Mouse (Mus musculus) c-Kit-negative CD71-positive TER-119-positive erythroid progenitor cells, embryonic 14.5 days (primary cell): Measurements from ENCODE around the gene Gfy.
A peak's percentile ranks its signal among the peaks of the same experiment; 100 is the strongest.
"Not testable (repeated sequence)": the region's sequence is repeated elsewhere in the genome, so short reads cannot be mapped to it uniquely, and the experiment has no call there.

Source experiments
- DNase-seq: peaks from one replicate; pipeline ENCODE4 v3.0.0-alpha.2; 2013; ENCODE audit warnings: low read depth, low spot score

Gfy gene

DNA sequence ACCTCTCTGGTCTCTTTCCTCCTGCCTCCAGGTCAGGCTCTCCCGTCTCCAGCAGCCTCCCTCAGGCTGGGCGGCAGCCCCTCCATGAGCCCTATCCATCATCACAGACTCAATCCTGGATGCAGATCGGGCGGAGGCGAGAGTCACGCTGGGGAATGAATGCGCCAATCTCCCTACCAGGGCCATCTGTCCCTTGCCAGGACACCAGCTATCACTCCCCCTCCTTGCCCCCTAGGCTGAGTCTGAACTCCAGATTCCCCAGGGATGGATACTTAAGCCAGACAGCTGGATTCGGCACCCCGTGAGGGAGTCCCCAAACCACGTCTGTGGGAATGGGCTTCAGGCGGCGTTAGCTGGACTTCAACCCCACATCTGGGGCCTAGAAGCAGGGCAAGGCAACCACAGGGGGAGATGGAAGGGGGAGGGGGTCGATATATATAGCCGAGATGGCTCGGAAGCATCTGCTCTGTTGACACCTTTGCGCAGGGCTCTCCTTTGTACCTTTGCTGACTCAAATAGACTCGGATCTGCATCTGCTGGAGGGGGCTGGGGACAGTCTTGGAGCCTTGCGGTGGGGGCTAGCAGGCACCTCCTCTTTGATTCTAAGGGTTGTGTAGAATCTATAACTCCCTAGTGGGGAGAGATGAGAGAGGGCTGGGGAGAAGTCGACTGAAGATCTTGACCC is 11.5 kb downstream of the Gfy start:
- DNase-seq: no peak

DNA sequence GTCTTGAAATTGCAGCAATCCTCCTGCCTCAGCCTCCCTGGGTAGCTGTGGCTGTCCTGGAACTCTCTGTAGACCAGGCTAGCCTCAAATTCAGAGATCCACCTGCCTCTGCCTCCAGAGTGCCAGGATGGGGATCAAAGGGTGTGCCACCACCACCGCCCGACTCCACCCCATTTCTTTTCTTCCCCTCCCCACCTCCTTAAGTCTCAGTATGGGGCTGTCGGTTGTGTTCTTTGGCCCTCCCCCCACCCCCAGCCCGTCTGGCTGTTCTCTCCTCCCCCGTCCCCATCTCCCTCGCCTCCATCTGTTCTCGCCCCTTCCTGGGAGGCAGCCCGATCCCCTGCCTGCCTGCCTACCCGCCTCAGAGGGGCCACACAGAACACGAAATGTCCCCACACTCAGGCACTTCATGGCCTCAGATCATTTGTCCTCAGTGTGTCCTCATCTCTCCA is 12.4 kb downstream of the Gfy start:
- DNase-seq: no peak

DNA sequence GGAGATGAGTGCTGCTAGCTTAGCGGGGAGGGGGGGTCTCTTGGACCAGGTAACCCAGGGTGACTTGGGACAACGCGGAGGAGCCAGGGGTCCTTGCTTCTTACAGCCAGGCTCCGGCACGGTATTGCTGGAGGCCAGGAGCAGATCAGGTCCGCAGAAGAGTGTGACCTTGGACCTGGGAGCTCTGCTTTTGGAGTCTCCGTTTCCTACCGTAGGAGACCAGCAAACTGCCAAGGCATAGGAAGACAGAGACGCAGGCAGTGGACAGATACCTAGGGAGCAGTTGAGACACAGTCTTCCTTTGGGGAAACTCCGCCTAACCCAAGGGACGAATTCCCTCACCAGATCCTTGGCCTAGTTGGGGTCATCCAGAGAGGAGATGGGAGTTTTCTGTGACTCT is 13.7 kb downstream of the Gfy start:
- DNase-seq: no peak

DNA sequence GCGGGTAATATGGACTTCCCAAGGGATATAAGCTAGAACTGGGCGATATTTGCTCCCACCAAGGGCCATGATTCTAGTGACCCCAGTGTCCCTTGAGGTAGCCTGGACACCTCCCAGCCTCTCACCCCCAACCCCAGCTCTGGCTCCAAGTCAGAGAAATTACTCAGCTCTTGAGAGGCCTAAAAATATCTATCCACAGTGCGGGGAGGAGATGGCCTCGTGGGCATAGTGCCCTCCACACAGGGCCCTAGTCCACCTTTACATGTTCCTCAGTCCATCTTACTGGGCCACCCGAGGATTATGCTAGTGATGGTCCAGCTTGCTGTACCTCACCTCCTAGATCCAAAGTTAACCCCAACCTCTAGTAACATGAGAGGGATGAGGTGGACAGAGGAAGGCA is 14.5 kb downstream of the Gfy start:
- no peak for DNase-seq

DNA sequence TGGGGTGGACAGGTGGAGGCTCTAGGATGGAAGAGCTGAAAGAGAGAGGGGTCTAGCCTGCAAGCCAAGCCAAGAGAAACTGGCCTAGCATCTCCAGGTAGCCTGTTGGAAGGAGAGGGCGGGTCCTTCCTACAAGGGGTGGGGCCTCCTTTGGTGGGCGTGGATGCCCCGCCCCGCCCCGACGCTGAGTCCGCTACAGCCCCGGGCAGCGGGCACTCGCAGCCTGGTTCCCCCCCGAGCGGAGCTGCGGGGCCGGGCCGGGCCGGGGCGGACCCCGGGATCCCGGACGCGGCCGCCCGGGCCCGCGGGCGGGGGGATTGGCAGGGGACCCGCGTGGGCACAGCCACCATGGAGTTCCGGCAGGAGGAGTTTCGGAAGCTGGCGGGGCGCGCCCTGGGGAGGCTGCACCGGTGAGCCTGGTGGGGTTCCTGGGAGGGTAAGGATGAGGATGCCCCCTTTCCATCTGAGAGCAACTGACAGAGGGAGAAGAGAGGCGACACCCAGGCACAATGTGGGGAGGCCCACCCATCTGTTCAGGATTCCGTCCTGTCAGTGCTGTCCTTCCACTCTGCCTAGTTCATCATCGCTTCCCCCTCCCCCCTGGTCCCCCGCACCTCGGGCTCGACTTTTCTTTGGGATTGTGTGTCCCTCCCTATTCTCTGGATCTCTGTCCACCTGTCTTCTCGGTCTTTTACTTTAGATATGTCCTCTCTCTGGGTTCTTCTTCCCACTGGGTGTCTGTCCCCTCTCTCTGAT is 15.5 kb downstream of the Gfy start, which contains the start of gene Slc17a7:
Gene Slc17a7 (plus strand): TSS at position 215 of the 756 bp plus-strand sequence.
- no peak for DNase-seq

DNA sequence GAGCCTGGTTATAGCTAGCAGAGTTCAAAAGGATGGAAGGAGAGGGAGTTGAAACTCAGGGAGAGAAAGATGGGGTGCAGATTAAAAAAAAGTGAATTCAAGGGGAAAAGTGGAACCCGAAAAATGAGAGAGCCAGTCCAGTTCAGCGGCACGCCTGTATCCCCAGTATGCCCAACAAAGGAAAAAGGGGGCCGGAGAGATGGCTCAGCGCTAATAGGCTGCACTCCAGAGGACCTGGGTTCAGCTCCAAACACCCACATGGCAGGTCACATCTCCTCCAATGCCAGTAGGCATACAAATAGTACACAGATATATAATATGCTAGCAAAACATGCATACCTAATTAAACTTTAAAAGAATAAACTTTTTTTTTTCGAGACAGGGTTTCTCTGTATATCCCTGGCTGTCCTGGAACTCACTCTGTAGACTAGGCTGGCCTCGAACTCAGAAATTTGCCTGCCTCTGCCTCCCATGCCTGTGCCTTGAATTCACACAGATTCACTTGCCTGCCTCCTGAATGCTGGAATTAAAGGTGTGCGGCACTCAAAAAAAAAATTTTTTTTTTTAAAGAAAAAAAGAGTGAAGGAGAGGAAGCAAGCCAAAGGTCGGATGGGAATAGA is 16.3 kb downstream of the Gfy start:
- no peak for DNase-seq

DNA sequence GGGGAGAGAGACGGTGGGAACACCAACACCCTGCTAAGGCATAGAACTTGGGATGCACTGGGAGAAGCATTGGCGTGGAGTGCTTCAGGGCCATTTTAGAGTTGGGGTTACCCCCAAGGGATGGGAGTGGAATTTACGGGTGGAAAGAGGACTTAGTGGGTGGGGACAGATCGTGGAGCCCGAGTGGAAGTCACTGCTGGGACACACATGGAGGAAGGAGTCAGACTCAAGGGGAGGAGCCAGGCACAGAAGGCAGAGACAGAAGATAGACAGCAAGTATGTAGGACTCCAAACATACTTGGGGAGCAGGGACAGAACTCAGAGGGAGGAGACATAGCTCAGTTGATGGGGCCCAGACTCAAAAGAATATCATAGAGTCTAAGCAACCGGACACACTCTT is 16.8 kb downstream of the Gfy start:
- no peak for DNase-seq

DNA sequence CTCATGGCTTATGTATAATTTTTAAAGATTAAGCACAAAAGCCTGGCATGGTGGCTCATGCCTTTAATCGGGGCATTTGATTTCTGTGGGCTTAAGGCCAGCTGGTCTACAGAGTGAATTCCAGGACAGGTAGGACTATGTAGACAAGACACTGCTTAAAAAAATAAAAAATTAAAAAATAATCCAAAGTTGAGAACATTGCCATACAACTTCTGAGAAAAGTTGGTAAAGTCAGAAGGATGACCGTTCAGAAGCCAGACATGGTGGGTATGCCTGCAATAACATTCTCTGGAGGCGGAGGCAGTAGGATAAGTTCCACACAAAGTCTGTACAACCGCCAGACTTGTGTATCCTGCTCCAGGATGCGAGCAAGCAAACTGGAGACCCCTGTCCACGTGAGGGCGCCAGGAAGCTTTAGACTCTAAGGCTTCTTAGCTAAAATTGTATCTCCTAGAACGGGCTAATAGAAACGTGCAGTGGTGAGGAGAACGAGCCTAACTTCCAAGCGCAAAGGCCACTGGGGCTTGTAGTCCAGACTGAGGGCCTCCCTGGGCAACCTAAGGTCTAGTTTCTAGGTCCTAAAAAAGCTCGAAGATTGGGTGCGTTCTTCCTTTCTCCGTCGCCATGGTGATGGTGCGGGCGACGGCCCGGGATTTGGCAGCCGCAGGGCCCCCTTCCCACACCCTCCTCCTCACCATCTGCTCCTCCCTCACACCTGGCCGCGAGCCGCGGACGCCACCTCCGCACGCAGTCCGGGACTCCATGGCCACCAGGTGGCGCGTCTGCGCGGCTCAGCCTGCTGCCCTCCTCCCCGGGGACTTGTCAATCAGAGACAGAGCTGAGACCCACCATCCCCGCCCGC is 17.5 kb downstream of the Gfy start:
- peak; percentile 52 for DNase-seq

DNA sequence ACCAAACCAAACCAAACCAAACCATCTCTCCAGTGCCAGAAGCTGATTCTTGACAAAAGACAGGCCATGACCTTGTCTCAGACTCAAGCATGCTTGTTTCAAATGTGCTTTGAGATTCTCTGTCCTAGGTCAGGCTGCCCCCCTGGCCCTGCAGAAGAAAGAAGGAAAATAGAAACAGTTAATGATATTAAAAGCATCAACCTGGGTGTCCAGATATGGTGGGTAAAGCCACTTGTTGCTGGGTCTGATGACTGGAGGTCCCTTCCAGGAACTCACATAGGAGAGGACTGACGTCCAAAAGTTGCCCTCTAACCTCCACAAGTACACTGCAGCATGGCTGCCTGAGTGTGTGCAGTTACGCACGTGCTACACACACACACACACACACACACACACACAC is 18.5 kb downstream of the Gfy start:
- DNase-seq: no peak

DNA sequence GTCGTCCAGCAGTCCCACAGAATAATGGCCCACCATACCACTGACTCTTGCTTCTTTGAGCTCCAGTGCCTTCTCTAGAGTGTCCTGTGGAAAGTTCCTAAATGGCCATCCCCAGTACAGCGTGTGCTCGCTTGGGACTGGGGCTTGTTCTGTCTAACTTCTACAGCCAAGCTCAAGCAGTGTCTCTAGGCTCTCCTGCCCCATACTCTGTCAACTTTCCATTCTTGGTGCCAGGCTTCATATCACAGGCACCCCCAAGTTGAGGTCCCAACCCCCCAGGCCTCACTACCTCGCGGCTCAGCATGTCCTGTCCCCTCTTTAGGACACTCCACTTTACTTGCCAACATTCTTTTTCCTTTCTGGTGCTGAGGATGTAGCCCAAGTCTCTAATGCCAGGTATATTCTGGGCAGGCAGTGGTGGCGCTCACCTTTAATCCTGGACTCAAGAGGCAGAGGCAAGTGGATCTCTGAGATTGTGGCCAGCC is 19.0 kb downstream of the Gfy start:
- no peak for DNase-seq

DNA sequence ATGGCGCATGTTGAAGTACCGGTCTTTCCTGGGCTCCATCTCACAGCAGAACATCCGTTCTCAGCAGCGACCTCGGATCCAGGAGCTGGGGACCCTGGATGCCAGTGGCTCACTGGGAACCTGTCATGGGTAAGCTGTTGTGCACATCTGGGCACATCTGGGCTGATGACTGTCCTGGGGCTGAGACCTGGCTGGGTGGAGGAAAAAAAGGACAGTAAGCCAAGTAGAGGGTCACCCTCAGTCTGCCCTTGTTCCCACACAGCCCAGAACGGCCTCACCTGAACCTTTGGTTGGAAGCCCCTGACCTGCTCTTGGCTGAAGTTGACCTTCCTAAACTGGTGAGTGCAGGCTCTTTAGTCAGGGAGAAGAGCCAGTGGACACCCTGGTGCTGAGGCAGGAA is 20.4 kb downstream of the Gfy start:
- no peak for DNase-seq

DNA sequence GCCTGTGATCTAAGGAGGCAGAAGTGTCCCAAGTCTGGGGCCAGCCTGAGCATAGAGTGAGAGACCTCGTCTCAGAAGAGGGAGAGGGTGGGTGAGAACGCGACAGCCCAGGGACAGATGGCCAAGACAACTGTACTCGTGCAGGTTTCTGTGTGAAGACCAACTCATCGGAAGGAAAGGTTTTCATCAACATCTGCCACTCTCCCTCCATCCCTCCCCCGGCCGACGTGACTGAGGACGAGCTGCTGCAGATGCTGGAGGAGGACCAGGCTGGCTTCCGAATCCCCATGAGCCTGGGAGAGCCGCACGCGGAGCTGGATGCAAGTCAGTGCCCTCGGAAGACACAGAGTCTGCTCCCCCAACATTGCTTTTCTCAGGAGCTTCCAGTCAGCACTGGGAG is 21.9 kb downstream of the Gfy start:
- no peak for DNase-seq

DNA sequence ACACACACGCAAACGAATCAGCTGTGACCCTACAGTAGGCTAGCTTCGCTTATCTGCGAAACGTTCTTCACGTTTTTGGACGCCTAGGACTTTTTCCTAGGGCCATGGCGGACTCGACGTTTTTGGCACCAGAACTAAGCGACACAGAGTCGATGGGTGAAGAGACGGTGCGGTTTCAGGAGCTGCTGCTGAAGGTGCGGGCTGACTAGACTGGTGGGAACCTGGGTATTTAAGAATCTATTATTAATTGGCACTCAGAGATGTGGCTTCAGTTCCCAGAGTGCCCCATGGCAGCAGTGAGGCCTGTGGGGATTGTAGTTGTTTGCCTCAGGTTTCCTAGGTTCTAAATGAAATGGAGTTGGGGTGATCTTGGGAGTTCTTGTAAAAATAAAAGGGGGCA is 23.2 kb downstream of the Gfy start:
- DNase-seq: no peak

DNA sequence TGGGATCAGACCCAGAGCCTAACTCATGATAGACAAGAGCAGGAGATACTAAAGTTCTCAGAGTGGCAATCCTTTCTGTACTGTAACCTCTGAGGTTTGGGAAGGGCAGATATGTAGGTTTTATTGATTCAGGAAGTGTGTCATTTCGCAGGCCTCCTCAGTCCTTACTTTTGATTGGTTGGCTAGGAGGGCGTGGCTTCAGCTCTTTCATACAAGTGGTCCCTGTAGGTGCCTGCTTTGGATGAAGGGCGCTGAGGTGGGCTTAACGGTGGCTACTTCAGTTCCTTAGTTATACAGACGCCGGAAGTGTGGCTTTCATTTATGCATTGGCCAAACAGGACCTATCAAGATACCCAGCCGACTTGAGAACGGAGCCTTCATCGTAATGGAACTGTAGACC is 23.8 kb downstream of the Gfy start:
- no peak for DNase-seq

DNA sequence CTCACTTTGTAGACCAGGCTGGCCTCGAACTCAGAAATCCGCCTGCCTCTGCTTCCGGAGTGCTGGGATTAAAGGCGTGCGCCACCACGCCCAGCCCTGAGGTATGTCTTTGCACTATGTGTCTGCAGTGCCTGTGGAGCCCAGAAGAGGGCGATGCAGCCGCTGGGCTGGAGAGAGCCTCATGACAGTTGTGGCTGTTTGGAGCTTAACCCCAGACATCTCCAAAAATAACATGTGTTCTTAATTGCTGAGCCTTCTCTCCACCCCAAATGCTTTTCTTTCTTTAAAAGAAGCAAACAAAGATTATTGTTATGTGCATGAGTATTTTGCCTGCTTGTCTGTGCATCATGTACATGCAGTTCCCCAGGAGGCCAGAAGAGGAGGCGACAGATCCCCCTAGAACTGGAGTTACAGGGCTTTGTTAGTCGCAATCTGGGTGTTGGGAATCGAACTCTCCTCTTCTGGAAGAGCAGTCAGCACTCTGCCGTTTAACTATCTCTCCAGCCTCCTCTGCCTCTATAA is 24.3 kb downstream of the Gfy start:
- no peak for DNase-seq

DNA sequence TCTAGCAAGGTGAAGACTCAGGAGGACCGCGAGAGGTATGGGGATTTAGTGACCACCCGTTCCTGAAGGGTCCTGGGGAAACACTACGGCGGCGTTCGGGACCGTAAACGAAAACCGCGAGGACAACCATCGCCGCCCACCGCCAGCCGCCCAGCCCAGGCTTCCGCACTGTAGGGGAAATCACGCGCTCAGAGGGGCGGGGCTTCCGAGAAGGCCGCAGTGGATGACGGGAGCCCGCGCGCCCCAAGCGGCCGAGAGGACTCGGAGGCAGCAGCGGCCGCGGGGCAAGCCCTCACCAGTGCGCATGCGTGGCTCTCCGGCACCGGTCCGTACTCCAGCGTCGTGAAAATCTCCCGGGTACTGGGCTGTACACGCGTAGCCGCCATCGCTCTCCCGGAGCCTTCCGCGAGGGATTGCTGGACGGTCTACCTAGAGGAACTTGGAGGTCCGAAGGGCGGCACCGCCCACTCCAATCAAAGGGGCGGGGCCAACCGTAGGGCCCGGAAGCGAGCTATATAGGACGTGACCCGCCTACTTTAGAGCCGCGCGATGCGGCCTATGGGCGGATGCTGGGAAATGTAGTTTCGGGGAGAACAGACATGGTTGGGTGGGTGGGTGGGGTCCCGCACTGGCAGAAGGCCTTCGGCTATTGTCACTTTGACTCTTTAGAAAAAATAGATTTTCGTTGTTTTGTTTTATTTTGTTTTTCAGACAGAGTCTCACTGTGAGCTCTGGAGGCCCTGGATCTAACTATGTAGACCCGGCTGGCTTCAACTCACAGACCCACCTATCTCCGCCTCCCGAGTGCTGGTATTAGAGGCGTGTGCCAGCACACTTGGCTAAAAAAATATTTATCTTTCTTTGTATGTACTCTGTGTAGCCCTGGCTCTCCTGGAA is 25.0 kb downstream of the Gfy start, which contains the start of the genes Pih1d1 and Aldh16a1:
Gene Pih1d1 (plus strand): TSS at position 208 of the 897 bp plus-strand sequence.
Gene Aldh16a1 (minus strand): TSS at position 489 of the 897 bp plus-strand sequence.
- DNase-seq: peak; percentile 93

DNA sequence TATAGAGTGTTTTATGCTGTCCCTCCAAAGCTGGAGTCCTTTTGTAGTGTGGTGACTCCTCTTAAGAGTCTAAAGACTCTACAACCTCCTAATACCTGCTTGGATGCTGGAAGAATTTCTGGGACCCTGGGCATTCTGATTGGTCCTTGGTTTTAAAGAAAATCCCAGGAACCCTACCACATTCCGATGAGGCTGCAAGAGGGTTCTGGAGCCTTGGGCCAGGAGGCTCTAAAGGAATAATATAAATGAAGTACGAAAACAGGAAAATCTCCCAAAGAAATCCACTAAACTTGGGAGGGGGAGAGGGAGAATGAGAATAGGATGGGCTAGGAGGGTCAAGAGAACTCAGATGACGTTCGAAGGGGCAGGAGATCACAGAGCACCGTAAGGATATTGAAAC is 25.8 kb downstream of the Gfy start:
- no peak for DNase-seq

DNA sequence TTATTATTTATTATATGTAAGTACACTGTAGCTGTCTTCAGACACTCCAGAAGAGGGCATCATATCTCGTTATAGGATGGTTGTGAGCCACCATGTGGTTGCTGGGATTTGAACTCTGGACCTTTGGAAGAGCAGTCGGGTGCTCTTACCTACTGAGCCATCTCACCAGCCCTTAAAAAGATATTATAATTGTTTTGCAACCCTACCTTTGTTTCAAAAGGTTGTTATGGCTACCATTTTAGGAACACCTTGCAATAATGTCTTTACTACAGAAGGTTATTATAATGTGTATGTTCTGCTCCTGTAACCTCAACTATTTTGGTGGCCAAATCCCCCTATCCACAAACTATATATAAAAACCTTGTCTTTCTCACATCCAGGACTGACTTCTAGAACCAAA is 26.3 kb downstream of the Gfy start:
- DNase-seq: not testable (repeated sequence)

DNA sequence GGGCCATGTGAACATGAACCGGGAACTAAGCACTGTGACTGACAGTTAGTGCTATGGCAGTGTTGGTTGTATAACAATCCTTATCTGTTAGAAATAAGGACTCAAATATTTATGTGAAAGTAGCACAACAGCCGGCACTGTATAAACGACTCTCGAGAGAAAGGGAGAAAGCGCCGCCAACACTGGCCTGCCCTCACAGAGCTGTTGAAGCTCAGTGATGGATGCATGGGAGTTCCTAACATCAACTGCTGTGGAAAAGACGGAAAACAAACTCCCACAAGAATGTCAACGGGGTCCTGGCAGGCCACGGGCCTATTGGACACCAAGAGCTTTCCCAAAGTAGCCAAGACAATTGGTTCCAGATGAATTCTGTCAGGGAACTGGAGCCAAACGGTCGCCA is 28.1 kb downstream of the Gfy start:
- no peak for DNase-seq

DNA sequence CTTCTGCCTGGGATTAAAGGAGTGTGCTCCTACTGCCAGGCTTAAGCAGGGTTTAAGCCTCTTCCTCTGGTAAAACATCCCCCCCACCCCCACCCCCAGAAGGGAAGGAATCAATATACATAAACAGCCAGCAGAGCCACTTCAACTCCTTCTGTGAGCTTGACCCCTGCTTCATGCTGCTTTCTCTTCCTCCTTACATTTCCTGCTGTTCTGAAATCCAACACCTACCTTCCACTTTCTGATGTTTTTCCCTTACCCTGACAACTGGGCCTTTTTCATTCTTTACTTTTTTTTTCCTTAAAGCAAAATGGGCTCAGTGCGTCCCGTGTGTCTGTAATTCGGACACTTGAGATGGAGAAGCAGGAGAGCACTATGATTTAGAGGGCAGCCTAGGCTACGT is 29.0 kb downstream of the Gfy start:
- no peak for DNase-seq
